Mouse (Mus musculus) cerebellum, adult (tissue): ENCODE measurements around the gene Smarcal1.
A peak's percentile ranks its signal among the peaks of the same experiment; 100 is the strongest.

ENCODE experiments used
- ATAC-seq: cut with Nextera tagmentation; 2 replicates; pipeline ENCODE4 v1.9.2; 2017; ENCODE audit warnings: mild to moderate bottlenecking, moderate library complexity, mixed read lengths; ENCODE audit not compliant: insufficient number of reproducible peaks, low FRiP score, low TSS enrichment

Gene Smarcal1

DNA sequence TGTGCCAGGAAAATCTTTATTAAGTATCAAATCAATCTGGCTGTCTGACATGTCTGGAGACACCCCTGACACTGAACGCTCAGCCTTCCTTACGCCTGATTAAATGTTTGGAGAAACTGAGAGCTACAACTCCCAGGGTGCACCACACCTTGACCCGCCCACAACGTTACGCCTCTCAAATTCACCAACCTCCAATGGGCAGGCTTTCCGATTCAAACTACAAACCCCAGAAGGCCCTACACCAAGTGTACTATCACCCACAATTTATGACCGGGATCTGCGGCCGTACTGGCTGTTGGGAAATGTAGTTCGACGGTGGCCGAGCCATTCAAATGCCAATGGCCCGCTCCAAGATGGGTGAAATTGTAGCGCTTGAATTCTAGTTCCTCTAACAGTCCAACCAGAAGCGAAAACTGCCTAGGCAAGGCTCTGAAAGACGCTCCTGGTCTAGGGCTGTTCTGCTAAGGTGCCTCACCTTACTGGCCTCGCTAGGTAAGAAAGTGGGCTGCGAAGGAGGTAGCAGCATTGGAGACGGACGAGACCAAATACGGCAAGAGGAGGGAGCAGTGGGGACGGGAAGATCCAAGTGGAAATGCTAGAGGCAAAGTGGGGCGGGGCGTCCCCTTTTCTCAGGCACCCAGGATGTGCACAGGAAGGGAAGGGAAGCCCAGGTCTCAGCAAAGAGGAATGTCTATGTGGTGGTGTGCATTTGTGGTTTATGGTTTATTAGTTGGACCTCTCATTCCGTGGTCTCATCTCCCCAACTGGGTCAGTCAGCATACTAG, at the start of gene Smarcal1:
Gene Smarcal1 (plus strand): TSS at position 305 of the 785 bp plus-strand sequence.
- ATAC-seq = peak; percentile 98

GRCm38 (mm10) chr1:72533439-72533838, 49.6 kb upstream of the Smarcal1 start:
- no peak for ATAC-seq

GRCm38 (mm10) chr1:72535725-72536571, 47.1 kb upstream of the Smarcal1 start:
- peak; percentile 34; the same call in 1 of the 2 replicates for ATAC-seq

DNA sequence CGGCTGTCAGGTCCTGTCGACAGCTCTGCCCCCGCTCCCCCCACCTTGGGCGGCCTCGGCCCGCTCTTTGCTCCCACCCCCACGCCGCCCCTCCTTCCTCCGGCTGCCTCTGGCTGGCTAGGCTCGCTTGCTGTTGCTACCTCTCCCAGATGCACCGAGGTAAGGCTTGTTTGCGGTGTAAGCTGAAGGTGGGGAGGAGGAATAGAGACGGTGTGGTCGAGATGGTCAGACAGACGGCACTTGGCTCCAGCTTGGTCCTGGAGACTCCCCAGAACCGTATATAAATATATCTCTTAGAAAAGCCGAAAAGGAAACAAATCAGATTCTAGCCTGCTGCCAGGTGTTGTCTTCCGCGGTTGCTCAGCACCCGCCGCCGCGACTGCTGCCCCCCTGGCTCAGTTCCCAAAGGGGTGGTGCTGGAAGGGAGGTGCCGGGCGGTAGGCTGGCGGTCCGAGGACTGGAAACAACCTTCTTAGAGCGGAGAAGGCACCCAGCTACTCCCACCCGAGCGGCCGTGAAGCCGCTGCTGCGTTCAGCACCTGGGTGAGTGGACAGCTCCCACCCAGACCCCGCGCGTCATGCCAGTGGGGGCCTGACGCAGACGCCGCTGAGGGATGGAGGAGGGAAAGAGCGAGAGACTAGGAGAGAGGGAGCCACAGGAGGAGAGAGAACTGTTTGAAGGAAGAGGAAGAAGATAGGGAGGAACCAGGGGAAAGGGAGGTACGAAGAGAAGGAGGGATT, 46.3 kb upstream of the Smarcal1 start, which contains the start of gene March4:
Gene March4 (minus strand): TSS at position 320 of the 741 bp plus-strand sequence.
- peak; percentile 51 for ATAC-seq

- no peak for ATAC-seq
Observed at GRCm38 (mm10) chr1:72538266-72538665, 44.8 kb upstream of the Smarcal1 start.

GRCm38 (mm10) chr1:72550317-72550716, 32.7 kb upstream of the Smarcal1 start:
- no peak for ATAC-seq

DNA sequence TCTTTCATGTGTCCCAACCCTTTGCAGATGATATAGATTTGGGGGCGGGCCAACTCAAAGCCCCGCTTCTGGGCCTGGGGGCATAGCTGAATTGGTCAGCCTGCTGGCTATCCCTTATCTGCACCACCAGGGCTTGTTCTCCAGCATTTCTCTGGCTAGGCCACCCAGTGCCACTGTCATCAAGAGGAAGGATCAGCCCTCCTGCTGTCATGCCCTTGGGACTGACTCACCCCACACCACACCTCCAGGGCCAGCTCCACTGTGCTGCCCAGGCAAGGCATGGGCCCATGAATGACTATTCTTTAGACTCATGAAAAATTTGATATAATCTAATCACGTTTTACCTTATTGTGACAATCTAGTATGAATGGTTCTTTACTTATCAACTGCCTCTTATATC, 26.6 kb upstream of the Smarcal1 start:
- ATAC-seq = no peak

DNA sequence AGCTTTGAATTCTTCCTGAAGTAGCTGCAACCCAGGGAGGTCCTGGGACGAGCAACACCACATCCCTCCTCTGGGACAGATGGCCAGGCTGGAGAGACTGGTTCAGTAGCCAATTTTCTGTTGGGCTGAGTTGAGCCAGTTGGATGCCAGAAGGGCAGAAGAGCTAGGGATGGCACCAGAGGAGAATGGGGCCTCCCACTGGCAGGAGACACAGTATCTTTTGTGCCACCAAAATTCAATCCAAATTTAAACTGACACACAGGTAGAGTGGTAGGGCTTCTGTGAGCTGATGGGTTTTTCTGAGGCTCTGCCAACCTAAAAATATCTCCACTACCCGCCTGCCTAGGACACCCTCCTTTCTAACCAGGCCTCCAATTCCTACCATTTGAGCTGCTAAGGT, 24.4 kb upstream of the Smarcal1 start:
- ATAC-seq = peak; percentile 93

DNA sequence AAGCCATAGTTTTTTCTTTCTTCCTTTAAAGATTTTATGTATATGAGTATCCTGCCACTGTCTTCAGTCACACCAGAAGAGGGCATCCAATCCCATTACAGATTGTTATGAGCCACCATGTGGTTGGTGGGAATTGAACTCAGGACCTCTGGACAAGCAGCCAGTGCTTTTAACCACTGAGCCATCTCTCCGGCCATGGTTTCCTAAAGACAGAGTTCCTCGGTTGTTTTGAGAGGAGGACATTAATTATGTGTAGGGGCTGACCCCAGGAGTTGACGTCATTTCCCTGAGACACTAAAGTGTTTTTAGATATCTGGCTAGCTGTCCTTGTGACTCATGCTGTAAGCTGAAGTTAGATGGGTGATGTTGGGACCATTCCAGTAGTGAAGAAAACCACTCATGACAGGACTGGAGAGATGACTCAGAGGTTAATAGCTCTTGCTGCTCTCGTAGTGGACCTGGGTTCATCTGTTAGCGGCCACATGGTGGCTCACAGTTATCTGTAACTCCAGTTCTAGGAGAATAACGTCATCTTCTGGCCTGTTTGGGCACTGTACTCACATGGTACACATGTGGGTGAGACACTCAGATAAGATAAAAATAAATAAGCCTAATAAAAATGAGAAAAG, 18.6 kb upstream of the Smarcal1 start:
- ATAC-seq = no peak

- no peak for ATAC-seq
Observed at GRCm38 (mm10) chr1:72567056-72567455, 16.0 kb upstream of the Smarcal1 start.

- no peak for ATAC-seq
Observed at GRCm38 (mm10) chr1:72568725-72569124, 14.3 kb upstream of the Smarcal1 start.

- ATAC-seq = no peak
Observed at GRCm38 (mm10) chr1:72574047-72574446, 9.0 kb upstream of the Smarcal1 start.

- ATAC-seq = no peak
Observed at GRCm38 (mm10) chr1:72574608-72575007, 8.4 kb upstream of the Smarcal1 start.

- ATAC-seq = no peak
Observed at GRCm38 (mm10) chr1:72575121-72575520, 7.9 kb upstream of the Smarcal1 start.

DNA sequence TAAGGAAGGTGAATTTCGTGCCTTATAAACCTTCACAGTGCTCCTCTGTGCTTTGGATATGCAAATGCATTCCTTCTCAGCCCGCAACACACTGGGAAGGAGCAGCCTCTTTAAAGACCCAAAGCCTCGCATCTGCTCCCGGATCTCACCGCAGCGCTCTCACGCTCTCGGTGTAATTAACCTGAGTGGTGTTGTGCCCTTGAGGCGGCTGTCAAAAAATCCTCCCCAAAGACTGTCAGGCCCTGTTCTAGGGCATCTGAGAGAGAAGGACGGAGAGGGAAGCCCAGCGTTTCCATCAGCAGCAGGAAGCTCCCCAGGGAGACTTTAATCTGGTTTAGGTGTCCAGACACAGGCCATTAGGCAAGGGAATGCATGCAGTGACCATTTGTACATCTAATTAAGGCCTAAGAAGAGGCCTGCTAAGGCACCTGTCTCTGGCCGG, 5.5 kb upstream of the Smarcal1 start:
- ATAC-seq = no peak

DNA sequence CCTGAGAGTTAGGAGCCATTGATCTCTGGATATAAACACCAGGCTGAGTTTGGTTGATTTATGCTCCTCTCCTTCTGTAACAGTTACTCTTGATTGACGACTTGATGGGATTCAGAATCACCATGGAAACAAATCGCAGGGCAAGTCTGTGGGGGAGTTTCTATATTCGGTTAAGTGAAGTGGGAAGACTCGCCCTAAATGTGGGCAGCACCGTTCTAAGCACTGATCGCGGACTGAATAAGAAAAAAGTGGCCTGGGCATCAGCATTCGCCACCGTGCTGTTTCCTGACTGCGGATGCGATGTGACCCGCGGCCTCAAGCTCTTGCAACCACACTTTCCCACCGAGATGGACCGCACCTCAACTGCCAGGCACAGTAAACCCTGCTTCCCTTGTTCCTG, 4.7 kb upstream of the Smarcal1 start:
- no peak for ATAC-seq

GRCm38 (mm10) chr1:72578806-72579205, 4.2 kb upstream of the Smarcal1 start:
- ATAC-seq = no peak

- no peak for ATAC-seq
Observed at GRCm38 (mm10) chr1:72583906-72584305, 855 bp downstream of the Smarcal1 start.

DNA sequence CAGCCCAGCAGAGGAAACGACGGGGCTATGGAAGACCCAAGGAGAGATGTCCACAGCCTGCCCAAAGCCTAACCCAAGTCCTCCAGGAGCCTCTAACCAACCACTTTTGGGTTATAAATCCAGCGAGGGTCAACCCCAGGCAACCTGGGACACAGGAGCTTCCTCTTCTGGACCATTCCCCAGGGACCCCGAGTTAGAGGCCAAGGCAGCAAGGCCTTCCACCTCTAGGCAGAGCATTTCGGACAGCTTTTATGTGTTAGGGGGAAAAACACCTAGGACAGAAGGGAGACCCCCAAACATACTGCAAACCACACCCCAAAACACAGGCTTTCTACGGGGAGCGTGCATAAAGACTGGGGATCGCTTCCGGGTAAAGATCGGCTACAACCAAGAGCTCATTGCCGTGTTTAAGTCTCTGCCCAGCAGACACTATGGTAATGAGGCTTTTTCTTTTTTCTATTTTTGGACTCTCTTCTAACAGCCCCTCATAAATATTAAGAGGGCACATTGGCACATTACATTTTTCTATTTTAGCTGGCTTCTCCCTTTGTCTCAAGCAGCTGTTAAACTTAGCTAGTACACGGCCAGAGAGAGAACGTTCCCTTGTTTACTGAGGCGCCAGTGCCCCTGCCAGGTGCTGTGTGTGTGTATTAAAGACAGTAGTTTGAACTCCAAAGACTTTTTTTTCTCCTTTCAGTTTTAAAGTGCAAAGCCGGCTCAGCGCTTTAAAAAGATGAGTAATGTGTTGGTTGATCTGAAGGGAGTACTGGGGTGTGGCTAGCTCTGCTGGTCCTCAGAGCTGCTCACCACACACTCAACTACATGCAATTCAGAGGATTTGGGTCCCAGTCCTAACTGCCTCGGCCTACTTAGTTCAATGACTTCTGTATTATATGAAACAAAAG, 3.2 kb downstream of the Smarcal1 start:
- no peak for ATAC-seq
